Mouse (Mus musculus) CH12.LX (cell line): ENCODE data around the gene Itsn1. TPM values are rescaled to one million over a fixed set of nuclear protein-coding genes. Genes with fewer than 3 reads are reported as not detected.

Experiments used
- DNase-seq: peaks from one replicate; pipeline ENCODE4 v3.0.0-alpha.2; 2013; ENCODE audit errors: extremely low read depth
- H3K27ac ChIP-seq: 2 replicates; pipeline ENCODE4 v1.5.1; 2012; ENCODE audit warnings: low read depth, mild to moderate bottlenecking, control low read depth, moderate library complexity; ENCODE audit not compliant: insufficient read depth
- H3K27me3 ChIP-seq: replicated peaks from 2 replicates; pipeline ENCODE3; 2012; ENCODE audit warnings: inconsistent platforms
- H3K36me3 ChIP-seq, 2 experiments: replicated peaks in 1 of 2; 2 replicates each; pipeline versions ENCODE3 to v1.6.1; 2012; ENCODE audit warnings: inconsistent platforms in 1 of 2, low read length in 1 of 2, mild to moderate bottlenecking in 1 of 2, mixed read lengths in 1 of 2, moderate library complexity in 1 of 2; ENCODE audit not compliant: control insufficient read depth in 1 of 2, insufficient read depth in 1 of 2
- H3K4me1 ChIP-seq, 2 experiments: 2 replicates each; pipeline ENCODE4 v1.6.1; 2012; ENCODE audit warnings: inconsistent platforms in 1 of 2, moderate library complexity in 1 of 2; ENCODE audit not compliant: insufficient read depth in 2 of 2, control insufficient read depth in 1 of 2
- H3K4me2 ChIP-seq: 2 replicates; pipeline ENCODE4 v1.6.1; 2012; ENCODE audit warnings: low read depth, mild to moderate bottlenecking, control low read depth; ENCODE audit not compliant: poor library complexity, insufficient read depth, severe bottlenecking
- H3K4me3 ChIP-seq, 3 experiments: fragments of 150-350 bp in 1 of 3; sonication (generic) in 1 of 3; replicated peaks in 1 of 3; 2 replicates each; pipeline versions ENCODE3 to v1.5.1; 2011 to 2012; ENCODE audit warnings: low read depth in 2 of 3, low read length in 2 of 3, mild to moderate bottlenecking in 2 of 3, moderate library complexity in 2 of 3, control low read depth in 1 of 3, improper control_type of control experiment in 1 of 3, inconsistent platforms in 1 of 3, mixed read lengths in 1 of 3; ENCODE audit not compliant: poor library complexity in 1 of 3
- H3K79me2 ChIP-seq: replicated peaks from 2 replicates; pipeline ENCODE4 v1.6.1; 2012; ENCODE audit warnings: mild to moderate bottlenecking, moderate library complexity; ENCODE audit not compliant: control insufficient read depth, poor library complexity, insufficient read depth, severe bottlenecking; ENCODE audit errors: extremely low read depth
- H3K9ac ChIP-seq: 2 replicates; pipeline ENCODE4 v1.6.1; 2012; ENCODE audit warnings: low read depth, mild to moderate bottlenecking, control low read depth, moderate library complexity; ENCODE audit not compliant: insufficient read depth
- H3K9me3 ChIP-seq: replicated peaks from 2 replicates; pipeline ENCODE3; 2012; ENCODE audit warnings: low read length, inconsistent platforms, mixed read lengths
- BHLHE40 ChIP-seq: IDR thresholded peaks from 2 replicates; pipeline ENCODE4 v1.6.1; 2011; ENCODE audit warnings: mild to moderate bottlenecking, low read depth, low read length, improper control_type of control experiment
- CHD2 ChIP-seq: IDR thresholded peaks from 2 replicates; pipeline ENCODE4 v1.6.1; 2011; ENCODE audit warnings: low read length, improper control_type of control experiment
- CTCF ChIP-seq, 2 experiments: IDR thresholded peaks in 1 of 2; conservative IDR thresholded peaks in 1 of 2; 2 replicates each; pipeline ENCODE4 v1.5.1; 2011 to 2012; ENCODE audit warnings: low read depth in 2 of 2, low read length in 2 of 2, improper control_type of control experiment in 1 of 2, inconsistent platforms in 1 of 2, mild to moderate bottlenecking in 1 of 2, moderate library complexity in 1 of 2
- ELF1 ChIP-seq: IDR thresholded peaks from 2 replicates; pipeline ENCODE4 v1.6.1; 2014; ENCODE audit warnings: low read depth, mild to moderate bottlenecking, inconsistent platforms, low read length, improper control_type of control experiment
- EP300 ChIP-seq: IDR thresholded peaks from 2 replicates; pipeline ENCODE4 v1.6.1; 2011; ENCODE audit warnings: low read length, improper control_type of control experiment
- IRF4 ChIP-seq: IDR thresholded peaks from 2 replicates; pipeline ENCODE4 v1.6.1; 2014; ENCODE audit warnings: low read depth, mild to moderate bottlenecking, inconsistent platforms, low read length, improper control_type of control experiment
- JUN ChIP-seq: IDR thresholded peaks from 2 replicates; pipeline ENCODE4 v1.6.1; 2011; ENCODE audit warnings: low read depth, mild to moderate bottlenecking, low read length, improper control_type of control experiment, moderate library complexity; ENCODE audit not compliant: insufficient read depth
- JUND ChIP-seq: conservative IDR thresholded peaks from 2 replicates; pipeline ENCODE4 v1.6.1; 2011; ENCODE audit warnings: low read depth, low read length, improper control_type of control experiment
- MAFK ChIP-seq: IDR thresholded peaks from 2 replicates; pipeline ENCODE4 v1.6.1; 2011; ENCODE audit warnings: low read length, improper control_type of control experiment; ENCODE audit not compliant: insufficient replicate concordance
- MEF2A ChIP-seq: IDR thresholded peaks from 2 replicates; pipeline ENCODE4 v1.6.1; 2014; ENCODE audit warnings: low read depth, mild to moderate bottlenecking, inconsistent platforms, low read length, improper control_type of control experiment, borderline replicate concordance
- MYC ChIP-seq: IDR thresholded peaks from 2 replicates; pipeline ENCODE4 v1.6.1; 2011; ENCODE audit warnings: low read depth, mild to moderate bottlenecking, improper control_type of control experiment, low read length
- RAD21 ChIP-seq: IDR thresholded peaks from 2 replicates; pipeline ENCODE4 v1.6.1; 2011; ENCODE audit warnings: low read depth, mild to moderate bottlenecking, low read length, improper control_type of control experiment, moderate library complexity
- SIN3A ChIP-seq: IDR thresholded peaks from 2 replicates; pipeline ENCODE4 v1.6.1; 2012; ENCODE audit warnings: low read length, improper control_type of control experiment, inconsistent platforms
- TBP ChIP-seq: conservative IDR thresholded peaks from 2 replicates; pipeline ENCODE4 v1.6.1; 2011; ENCODE audit warnings: low read depth, low read length, improper control_type of control experiment
- USF2 ChIP-seq: conservative IDR thresholded peaks from 2 replicates; pipeline ENCODE4 v1.6.1; 2011; ENCODE audit warnings: low read depth, low read length, improper control_type of control experiment
- dilution Hi-C: fragments of 300-500 bp; cut with MboI; formaldehyde crosslinking; loops from 2 replicates; pipeline ENCODE4 v1.14.3; 2020; ENCODE audit warnings: low sequenced_read_pairs; ENCODE audit not compliant: extremely low pct_unique_long_range_greater_than_20kb, extremely low pct_ligation_motif_present
- in situ Hi-C: fragments of 300-500 bp; cut with MboI; formaldehyde crosslinking; loops from 3 replicates; pipeline ENCODE4 v1.14.3; 2019; ENCODE audit warnings: low sequenced_read_pairs, low pct_ligation_motif_present, low pct_unique_long_range_greater_than_20kb, mixed read lengths
- polyA plus RNA-seq: library from polyadenylated mRNA; unstranded; fragments of >175 nt; gene quantifications from 2 replicates; pipeline ENCODE4 v1.2.1, GENCODE M21; 2012; ENCODE audit warnings: low read depth; ENCODE audit not compliant: insufficient read length
- total RNA-seq, 2 experiments: library from RNA; depleted of rRNA; stranded (reverse); fragments of 300-350 nt in 1 of 2; fragments of >200 nt in 1 of 2; gene quantifications; 2 replicates each; pipeline ENCODE4 v1.2.3; 2012 to 2014

Gene Itsn1
- total and polyA plus RNA-seq, 3 experiments: 32.5 to 54.5 (median 46.3) TPM

DNA sequence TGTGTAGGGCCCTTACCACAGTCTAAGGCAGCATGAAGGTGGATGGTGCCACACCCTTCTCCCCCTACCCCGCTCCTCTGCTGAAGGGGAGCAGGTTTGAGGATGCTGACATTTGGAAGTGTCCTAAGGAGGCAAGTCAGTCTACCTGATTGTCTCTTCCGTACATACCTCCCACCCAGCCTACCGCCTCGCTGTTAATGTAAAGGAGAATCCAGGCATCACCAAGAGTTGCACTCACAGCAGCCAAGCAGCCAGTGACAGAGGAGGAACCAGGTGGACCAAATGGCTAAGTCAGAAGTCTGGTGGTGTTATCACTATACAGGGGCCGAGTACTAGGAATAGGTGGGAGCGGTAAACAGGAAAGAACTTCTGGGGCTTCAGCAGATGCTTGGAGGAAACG is 51.1 kb downstream of the Itsn1 start:
- dilution Hi-C loops (no loop called here), in situ Hi-C loops (no loop called here)
- Histone ChIP-seq H3K9me3 (no peaks in the 10 kb centered on the region), H3K4me3 (no peak overlapping the region), H3K79me2 (peaks cover 15% of the 10 kb centered on the region), H3K27me3 (no peaks in the 10 kb centered on the region), H3K9ac (no peak overlapping the region), H3K36me3 (peaks cover 9 to 25% of the 10 kb centered on the region in 2 experiments), H3K27ac (no peak overlapping the region), H3K4me1 (peaks cover 21 to 58% of the 10 kb centered on the region in 2 experiments), H3K4me2 (no peak overlapping the region)
- no peak for TF ChIP-seq RAD21
- TF ChIP-seq IRF4: no peak
- TF ChIP-seq JUND: no peak
- TF ChIP-seq USF2: no peak
- no peak for TF ChIP-seq CHD2
- TF ChIP-seq MAFK: no peak
- no peak for TF ChIP-seq TBP
- TF ChIP-seq BHLHE40: no peak
- no peak for TF ChIP-seq MEF2A
- no peak for TF ChIP-seq EP300
- TF ChIP-seq CTCF (conservative IDR thresholded peaks at IDR 0.05 in 1 of 2, IDR thresholded peaks at IDR 0.05 in 1 of 2; ENCODE audit: low read depth in 2 of 2, low read length in 2 of 2): no peak
- TF ChIP-seq JUN: no peak
- DNase-seq: no peak

DNA sequence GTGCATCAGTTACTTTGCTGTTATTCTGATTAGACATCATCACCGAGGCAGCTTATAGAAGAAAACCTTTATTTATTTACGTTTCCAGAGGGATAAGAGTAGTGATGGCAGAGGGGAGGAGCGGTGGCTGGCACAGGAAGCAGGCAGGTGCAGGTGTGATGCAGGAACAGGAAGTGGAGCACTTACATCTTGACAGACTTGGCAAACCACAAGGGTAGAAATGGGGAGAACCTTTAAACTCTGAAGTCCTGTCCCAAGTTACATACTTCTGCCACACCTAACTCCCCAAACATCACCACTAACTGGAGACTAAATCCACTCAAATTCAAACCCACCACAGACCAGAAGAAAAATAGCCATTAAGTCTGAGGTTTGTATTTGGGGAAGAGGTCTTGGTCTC is 51.7 kb downstream of the Itsn1 start:
- Histone ChIP-seq H3K4me2 (peak overlapping the region; percentile 40; the same call in 1 of the 2 replicates), H3K36me3 (peaks cover 12 to 29% of the 10 kb centered on the region in 2 experiments), H3K79me2 (peaks cover 15% of the 10 kb centered on the region), H3K27me3 (no peaks in the 10 kb centered on the region), H3K27ac (no peak overlapping the region), H3K4me1 (peaks cover 21 to 58% of the 10 kb centered on the region in 2 experiments), H3K9ac (0 out of 2 replicates have a peak overlapping the region, but pooled peaks have one; percentile 22), H3K4me3 (no peak overlapping the region), H3K9me3 (no peaks in the 10 kb centered on the region)
- DNase-seq: no peak
- dilution Hi-C loops (no loop called here), in situ Hi-C loops (no loop called here)
- TF ChIP-seq MYC: no peak
- peak; percentile 69 for TF ChIP-seq ELF1
- no peak for TF ChIP-seq SIN3A
- peak; percentile 44; the same call in 1 of the 2 replicates for TF ChIP-seq EP300

DNA sequence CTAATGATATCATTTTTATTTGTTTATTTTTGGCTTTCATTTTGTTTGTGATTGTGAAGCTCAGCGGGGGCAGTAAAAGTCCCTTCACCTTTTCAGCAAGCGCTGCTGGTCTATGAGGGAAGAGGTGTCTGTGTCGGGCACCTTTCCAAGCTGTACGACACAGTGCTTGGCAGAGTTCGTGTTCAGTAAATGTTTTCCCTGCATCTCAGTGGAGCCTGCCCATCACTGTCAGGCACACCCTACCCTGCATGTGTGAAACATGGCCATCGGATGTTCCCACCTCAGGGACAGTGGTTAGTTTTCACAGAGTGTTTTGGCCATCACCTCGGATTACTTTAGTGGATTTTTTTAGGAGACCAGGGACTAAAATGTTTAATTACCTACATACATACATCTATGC is 54.1 kb downstream of the Itsn1 start:
- no peak for TF ChIP-seq JUN
- no peak overlapping the region for H3K4me2 ChIP-seq
- H3K36me3 ChIP-seq: peaks cover 20 to 46% of the 10 kb centered on the region in 2 experiments
- no peaks in the 10 kb centered on the region for H3K9me3 ChIP-seq
- in situ Hi-C loops: no loop called here
- no peak overlapping the region for H3K27ac ChIP-seq
- H3K79me2 ChIP-seq: peaks cover 4% of the 10 kb centered on the region; the same call in 1 of the 2 replicates
- H3K4me1 ChIP-seq: peaks cover 15 to 45% of the 10 kb centered on the region in 2 experiments
- dilution Hi-C loops: no loop called here
- H3K27me3 ChIP-seq: no peaks in the 10 kb centered on the region
- no peak overlapping the region for H3K9ac ChIP-seq
- no peak for DNase-seq
- H3K4me3 ChIP-seq: no peak overlapping the region
